18 mouse cellular contexts compared by ENCODE assay signal in genomic region chr2:158615702-158616101, GRCm38 (mm10). TPM values are rescaled to one million over a fixed set of nuclear protein-coding genes. Genes with fewer than 3 reads are reported as not detected.
A peak's percentile ranks its signal among the peaks of the same experiment; 100 is the strongest.
DNase-seq lines count a peak whose midpoint lies in the region; ATAC-seq and TF ChIP-seq lines count a peak whose summit lies in the region.
"Had no signal": no experiment of that assay in that cellular context is flagged by ENCODE, and none has a peak within 500 bp of the region (broad histone marks: within the 10 kb centered on the region; RNA-seq: fewer than 3 reads in every experiment).

No protein-coding gene starts in this region.

- H3K4me3 ChIP-seq in forebrain, embryonic 16.5 days (replicated peaks; ENCODE audit: low read length), result peak overlapping the region; percentile 59
- H3K4me3 ChIP-seq in limb, embryonic 10.5 days, result no peak overlapping the region
- H3K4me3 ChIP-seq in midbrain, postnatal 0 days (ENCODE audit: low read depth, low read length), result peak overlapping the region; percentile 40; the same call in 1 of the 2 replicates
- H3K4me3 ChIP-seq in heart, embryonic 12.5 days, result no peak overlapping the region
- H3K4me3 ChIP-seq in lung, adult 2 months (replicated peaks; ENCODE audit: extremely low read depth, low read depth, low read length), result no peak overlapping the region
- H3K4me3 ChIP-seq: intestine, embryonic 15.5 days; left cerebral cortex, adult 2 months had no signal

- H3K27me3 ChIP-seq in forebrain, embryonic 16.5 days (replicated peaks; ENCODE audit: control insufficient read depth, insufficient read depth, low read length), result peaks cover 56% of the 10 kb centered on the region
- peaks cover 100% of the 10 kb centered on the region for H3K27me3 ChIP-seq in limb, embryonic 10.5 days (ENCODE audit: low read depth, poor library complexity, severe bottlenecking)
- peaks cover 28% of the 10 kb centered on the region for H3K27me3 ChIP-seq in midbrain, postnatal 0 days (ENCODE audit: insufficient read depth, low read length)
- peaks cover 99% of the 10 kb centered on the region for H3K27me3 ChIP-seq in heart, embryonic 12.5 days (replicated peaks)

- H3K9ac ChIP-seq in forebrain, embryonic 16.5 days (replicated peaks; ENCODE audit: low read depth, low read length), result peak overlapping the region; percentile 41; the same call in 1 of the 2 replicates
- 0 out of 2 replicates have a peak overlapping the region, but pooled peaks have one; percentile 36 for H3K9ac ChIP-seq in midbrain, postnatal 0 days (replicated peaks; ENCODE audit: low read length, poor library complexity, severe bottlenecking)
- no peak overlapping the region for H3K9ac ChIP-seq in heart, embryonic 12.5 days
- H3K9ac ChIP-seq: intestine, embryonic 15.5 days had no signal

- H3K4me1 ChIP-seq in forebrain, embryonic 16.5 days (replicated peaks; ENCODE audit: control insufficient read depth, insufficient read depth, low read length), result peaks cover 22% of the 10 kb centered on the region
- H3K4me1 ChIP-seq in limb, embryonic 10.5 days, result peaks cover 33% of the 10 kb centered on the region
- H3K4me1 ChIP-seq in midbrain, postnatal 0 days (ENCODE audit: insufficient read depth, low read length), result no peaks in the 10 kb centered on the region; the same call in 1 of the 2 replicates
- peaks cover 26% of the 10 kb centered on the region for H3K4me1 ChIP-seq in heart, embryonic 12.5 days (replicated peaks)
- no peaks in the 10 kb centered on the region for H3K4me1 ChIP-seq in lung, adult 2 months (ENCODE audit: control insufficient read depth, insufficient read depth, low read length)

- no peak for TF ChIP-seq CTCF in midbrain, postnatal 0 days (IDR thresholded peaks at IDR 0.05)
- TF ChIP-seq CTCF in lung, adult 2 months (IDR thresholded peaks at IDR 0.05; ENCODE audit: insufficient read depth, low read length), result no peak

- DNase-seq in R1 (ENCODE audit: low read depth, low spot score) (peak; percentile 12), liver (no peak)
- peak; percentile 49 for DNase-seq in limb, embryonic 10.5 days (ENCODE audit: low spot score)
- no peak for DNase-seq in midbrain, postnatal 0 days (ENCODE audit: low spot score)
- no peak for DNase-seq in left cerebral cortex, postnatal 25 days (ENCODE audit: low spot score in 2 of 2)
- DNase-seq in lung, adult 2 months, result no peak
- DNase-seq: adrenal gland, postnatal 14 days; kidney, postnatal 36 days; thymus, adult 18-20 months had no signal

- H3K36me3 ChIP-seq in forebrain, embryonic 16.5 days (ENCODE audit: control insufficient read depth, insufficient read depth), result no peaks in the 10 kb centered on the region
- H3K36me3 ChIP-seq in limb, embryonic 10.5 days, result no peaks in the 10 kb centered on the region
- no peaks in the 10 kb centered on the region for H3K36me3 ChIP-seq in midbrain, postnatal 0 days (ENCODE audit: insufficient read depth, low read length)
- no peaks in the 10 kb centered on the region for H3K36me3 ChIP-seq in heart, embryonic 12.5 days
- H3K36me3 ChIP-seq: intestine, embryonic 15.5 days had no signal

- intact Hi-C loops in left cerebral cortex, postnatal 25 days (cut with DNase I), result loop anchor here (10.0 kb wide), 1 partner anchor 1749 kb away; the partner anchor contains the start of gene Mafb

- H3K9me3 ChIP-seq in forebrain, embryonic 16.5 days (ENCODE audit: control insufficient read depth, low read length), result no peaks in the 10 kb centered on the region
- H3K9me3 ChIP-seq in limb, embryonic 10.5 days (replicated peaks), result no peaks in the 10 kb centered on the region
- H3K9me3 ChIP-seq in midbrain, postnatal 0 days (ENCODE audit: low read length), result no peaks in the 10 kb centered on the region
- H3K9me3 ChIP-seq in heart, embryonic 12.5 days (replicated peaks), result no peaks in the 10 kb centered on the region
- H3K9me3 ChIP-seq: intestine, embryonic 15.5 days had no signal

- WGBS in forebrain, embryonic 16.5 days, result 3% methylated on average over 13 of the region's 13 CpGs
- 2% methylated on average over 13 of the region's 13 CpGs for WGBS in limb, embryonic 10.5 days
- 3% methylated on average over 13 of the region's 13 CpGs for WGBS in midbrain, postnatal 0 days
- WGBS in heart, embryonic 12.5 days, result 5% methylated on average over 13 of the region's 13 CpGs
- WGBS in lung, adult 2 months, result 6% methylated on average over 13 of the region's 13 CpGs

- no peak for ATAC-seq in forebrain, embryonic 16.5 days
- no peak for ATAC-seq in midbrain, postnatal 0 days (ENCODE audit: low FRiP score)
- ATAC-seq in heart, embryonic 12.5 days (ENCODE audit: insufficient number of reproducible peaks, low FRiP score), result no peak
- ATAC-seq: intestine, embryonic 15.5 days had no signal

- TF ChIP-seq POLR2A in lung, adult 2 months (IDR thresholded peaks at IDR 0.05; ENCODE audit: borderline replicate concordance, extremely low read depth, low read depth, low read length), result no peak

- H3K4me2 ChIP-seq in forebrain, embryonic 16.5 days (ENCODE audit: low read length), result peak overlapping the region; percentile 61
- peak overlapping the region; percentile 51 for H3K4me2 ChIP-seq in midbrain, postnatal 0 days (ENCODE audit: low read depth, low read length, poor library complexity, severe bottlenecking)
- H3K4me2 ChIP-seq in heart, embryonic 12.5 days, result no peak overlapping the region
- H3K4me2 ChIP-seq: intestine, embryonic 15.5 days; liver, embryonic 11.5 days had no signal

- no peak overlapping the region for H3K27ac ChIP-seq in forebrain, embryonic 16.5 days (ENCODE audit: low read length)
- H3K27ac ChIP-seq in limb, embryonic 10.5 days, result no peak overlapping the region
- peak overlapping the region; percentile 4; the same call in 1 of the 2 replicates for H3K27ac ChIP-seq in midbrain, postnatal 0 days (ENCODE audit: low read depth, low read length)
- no peak overlapping the region for H3K27ac ChIP-seq in heart, embryonic 12.5 days (ENCODE audit: poor library complexity, severe bottlenecking)
- H3K27ac ChIP-seq: intestine, embryonic 15.5 days; left cerebral cortex, adult 2 months had no signal

RNA-seq across cellular contexts. Expression of gene Slc32a1, which starts 5.1 kb away (rescaled TPM):
- polyA plus RNA-seq in forebrain, embryonic 16.5 days (2015; fragmentation: Nextera tagmentation; extraction: Ambion mirVana), result 5.9 and 7.7 TPM in 2 replicates
- polyA plus RNA-seq in limb, embryonic 10.5 days (2016; fragmentation: Nextera tagmentation; extraction: Ambion mirVana), result not detected in 2 replicates
- total RNA-seq in midbrain, postnatal 0 days (2014; rRNA removed), result 53.9 and 63.6 TPM in 2 replicates
- polyA plus RNA-seq in midbrain, postnatal 0 days (2015; fragmentation: Nextera tagmentation; extraction: Ambion mirVana), result 14.3 and 14.4 TPM in 2 replicates
- polyA plus RNA-seq in heart, embryonic 12.5 days (2016; fragmentation: Nextera tagmentation; extraction: Ambion mirVana), result 0.08 TPM in 1 of 2 replicates, not detected in the other
- total RNA-seq in left cerebral cortex, postnatal 25 days (2021), result 100 to 1,000 TPM in 1 of 2 experiments, 10 to 100 TPM in 1; 81.8 to 112 TPM
- polyA plus RNA-seq in lung, adult 2 months (2012; rRNA removed), result not detected in 2 replicates
- total RNA-seq: adrenal gland, postnatal 14 days; granulocyte monocyte progenitor cell, adult 5-6 weeks; megakaryocyte, adult 5-6 weeks had no signal
- polyA plus RNA-seq: heart, embryonic 16.5 days; intestine, embryonic 15.5 days; lung, embryonic 16.5 days had no signal

RNA-seq across cellular contexts. Expression of gene Actr5, which starts 9.0 kb away (rescaled TPM):
- 11.3 and 12.3 TPM in 2 replicates for polyA plus RNA-seq in forebrain, embryonic 16.5 days (2015; fragmentation: Nextera tagmentation; extraction: Ambion mirVana)
- polyA plus RNA-seq in limb, embryonic 10.5 days (2016; fragmentation: Nextera tagmentation; extraction: Ambion mirVana), result 13.8 and 16.2 TPM in 2 replicates
- total RNA-seq in midbrain, postnatal 0 days (2014; rRNA removed), result 18.5 and 25.4 TPM in 2 replicates
- polyA plus RNA-seq in midbrain, postnatal 0 days (2015; fragmentation: Nextera tagmentation; extraction: Ambion mirVana), result 8.8 and 10.6 TPM in 2 replicates
- 10.1 and 11.1 TPM in 2 replicates for polyA plus RNA-seq in heart, embryonic 12.5 days (2016; fragmentation: Nextera tagmentation; extraction: Ambion mirVana)
- total RNA-seq in left cerebral cortex, postnatal 25 days (2021), result 1 to 10 TPM; 7.3 to 9.6 TPM
- polyA plus RNA-seq in lung, adult 2 months (2012; rRNA removed), result 8.1 and 9.0 TPM in 2 replicates

RNA-seq across cellular contexts. Expression of gene Ppp1r16b, which starts 49.5 kb away (rescaled TPM):
- 30.3 and 33.3 TPM in 2 replicates for polyA plus RNA-seq in forebrain, embryonic 16.5 days (2015; fragmentation: Nextera tagmentation; extraction: Ambion mirVana)
- polyA plus RNA-seq in limb, embryonic 10.5 days (2016; fragmentation: Nextera tagmentation; extraction: Ambion mirVana), result 4.4 TPM in 2 replicates
- 30.8 and 32.2 TPM in 2 replicates for total RNA-seq in midbrain, postnatal 0 days (2014; rRNA removed)
- 31.0 and 31.6 TPM in 2 replicates for polyA plus RNA-seq in midbrain, postnatal 0 days (2015; fragmentation: Nextera tagmentation; extraction: Ambion mirVana)
- 4.0 and 4.6 TPM in 2 replicates for polyA plus RNA-seq in heart, embryonic 12.5 days (2016; fragmentation: Nextera tagmentation; extraction: Ambion mirVana)
- total RNA-seq in left cerebral cortex, postnatal 25 days (2021), result 100 to 1,000 TPM; 119 to 132 TPM
- polyA plus RNA-seq in lung, adult 2 months (2012; rRNA removed), result 31.6 and 43.5 TPM in 2 replicates

Comparison
In these comparisons a context has a peak if more than half of its experiments do, and no peak if none do; other contexts are left out.
1. DNase-seq: peak in R1 (single experiment) and limb, embryonic 10.5 days (single experiment); none in midbrain, postnatal 0 days (single experiment), liver (single experiment), left cerebral cortex, postnatal 25 days (0 of 2) and lung, adult 2 months (single experiment).
2. H3K4me3 ChIP-seq: peak in forebrain, embryonic 16.5 days (single experiment) and midbrain, postnatal 0 days (single experiment); none in limb, embryonic 10.5 days (single experiment), heart, embryonic 12.5 days (single experiment) and lung, adult 2 months (single experiment).